Mouse (Mus musculus): ENCODE data around the gene Hbq1b. TPM values are rescaled to one million over a fixed set of nuclear protein-coding genes. Genes with fewer than 3 reads are reported as not detected.
"Not testable (repeated sequence)": the region's sequence is repeated elsewhere in the genome, so short reads cannot be mapped to it uniquely, and the experiment has no call there.

Gene Hbq1b
- polyA plus RNA-seq, 1 experiment, result 1.8 TPM

GRCm38 (mm10) chr11:32299865-32300264, 13.1 kb downstream of the Hbq1b start, which contains the start of gene Hbq1a:
Gene Hbq1a, plus strand, starts transcription at chr11:32300069.
- not testable (repeated sequence) for H3K4me1 ChIP-seq (ENCODE audit: control insufficient read depth, insufficient read depth, low read length); H3K27me3 ChIP-seq (ENCODE audit: control insufficient read depth, insufficient read depth, low read length); H3K27ac ChIP-seq (ENCODE audit: insufficient read depth, low read length)
- peak within 1 kb of the TSS; percentile 52 for H3K4me3 ChIP-seq (replicated peaks; ENCODE audit: insufficient read depth, low read depth, low read length)
- DNase-seq, result peak; percentile 53 to 66
- peak; percentile 58; the same call in 1 of the 2 replicates for TF ChIP-seq CTCF (IDR thresholded peaks at IDR 0.05; ENCODE audit: borderline replicate concordance, insufficient read depth, low read depth, low read length)
- 9% methylated on average over 16 of the region's 16 CpGs for WGBS

- Histone ChIP-seq H3K4me1 (ENCODE audit: control insufficient read depth, insufficient read depth, low read length) (no peaks in the 10 kb centered on the region), H3K27me3 (ENCODE audit: control insufficient read depth, insufficient read depth, low read length) (no peaks in the 10 kb centered on the region), H3K27ac (ENCODE audit: insufficient read depth, low read length) (no peak overlapping the region), H3K4me3 (replicated peaks; ENCODE audit: insufficient read depth, low read depth, low read length) (no peak overlapping the region)
- DNase-seq, result no peak
- TF ChIP-seq POLR2A (IDR thresholded peaks at IDR 0.05; ENCODE audit: borderline replicate concordance, insufficient read depth, low read length), result no peak
- no peak for TF ChIP-seq CTCF (IDR thresholded peaks at IDR 0.05; ENCODE audit: borderline replicate concordance, insufficient read depth, low read depth, low read length)
- 54% methylated on average over 16 of the region's 17 CpGs for WGBS
Measured at GRCm38 (mm10) chr11:32300279-32301267, 13.8 kb downstream of the Hbq1b start.

- no peak for DNase-seq
- H3K27ac ChIP-seq (ENCODE audit: insufficient read depth, low read length), result no peak overlapping the region
- no peaks in the 10 kb centered on the region for H3K4me1 ChIP-seq (ENCODE audit: control insufficient read depth, insufficient read depth, low read length)
- WGBS, result 86% methylated on average over 1 of the region's 1 CpGs
- H3K27me3 ChIP-seq (ENCODE audit: control insufficient read depth, insufficient read depth, low read length), result no peaks in the 10 kb centered on the region
- H3K4me3 ChIP-seq (replicated peaks; ENCODE audit: insufficient read depth, low read depth, low read length), result no peak overlapping the region
- no peak for TF ChIP-seq CTCF (IDR thresholded peaks at IDR 0.05; ENCODE audit: borderline replicate concordance, insufficient read depth, low read depth, low read length)
- TF ChIP-seq POLR2A (IDR thresholded peaks at IDR 0.05; ENCODE audit: borderline replicate concordance, insufficient read depth, low read length), result no peak
Measured at GRCm38 (mm10) chr11:32301506-32301905, 14.7 kb downstream of the Hbq1b start.

GRCm38 (mm10) chr11:32302824-32303419, 16.2 kb downstream of the Hbq1b start:
- Histone ChIP-seq H3K4me3 (replicated peaks; ENCODE audit: insufficient read depth, low read depth, low read length) (no peak overlapping the region), H3K4me1 (ENCODE audit: control insufficient read depth, insufficient read depth, low read length) (no peaks in the 10 kb centered on the region), H3K27ac (ENCODE audit: insufficient read depth, low read length) (no peak overlapping the region), H3K27me3 (ENCODE audit: control insufficient read depth, insufficient read depth, low read length) (no peaks in the 10 kb centered on the region)
- no peak for DNase-seq
- TF ChIP-seq CTCF (IDR thresholded peaks at IDR 0.05; ENCODE audit: borderline replicate concordance, insufficient read depth, low read depth, low read length), result no peak
- no peak for TF ChIP-seq POLR2A (IDR thresholded peaks at IDR 0.05; ENCODE audit: borderline replicate concordance, insufficient read depth, low read length)
- 12% methylated on average over 2 of the region's 2 CpGs for WGBS

- DNase-seq, result no peak
- TF ChIP-seq CTCF (IDR thresholded peaks at IDR 0.05; ENCODE audit: borderline replicate concordance, insufficient read depth, low read depth, low read length) (no peak), POLR2A (IDR thresholded peaks at IDR 0.05; ENCODE audit: borderline replicate concordance, insufficient read depth, low read length) (no peak)
- no peak overlapping the region for H3K27ac ChIP-seq (ENCODE audit: insufficient read depth, low read length)
- 97% methylated on average over 1 of the region's 1 CpGs for WGBS
- H3K4me3 ChIP-seq (replicated peaks; ENCODE audit: insufficient read depth, low read depth, low read length), result no peak overlapping the region
- no peaks in the 10 kb centered on the region for H3K27me3 ChIP-seq (ENCODE audit: control insufficient read depth, insufficient read depth, low read length)
- H3K4me1 ChIP-seq (ENCODE audit: control insufficient read depth, insufficient read depth, low read length), result no peaks in the 10 kb centered on the region
Measured at GRCm38 (mm10) chr11:32303455-32303854, 16.7 kb downstream of the Hbq1b start.

- Histone ChIP-seq H3K4me3 (replicated peaks; ENCODE audit: insufficient read depth, low read depth, low read length) (no peak overlapping the region), H3K4me1 (ENCODE audit: control insufficient read depth, insufficient read depth, low read length) (peaks cover 4% of the 10 kb centered on the region; the same call in 1 of the 2 replicates), H3K27me3 (ENCODE audit: control insufficient read depth, insufficient read depth, low read length) (no peaks in the 10 kb centered on the region), H3K27ac (ENCODE audit: insufficient read depth, low read length) (no peak overlapping the region)
- TF ChIP-seq POLR2A (IDR thresholded peaks at IDR 0.05; ENCODE audit: borderline replicate concordance, insufficient read depth, low read length), result no peak
- TF ChIP-seq CTCF (IDR thresholded peaks at IDR 0.05; ENCODE audit: borderline replicate concordance, insufficient read depth, low read depth, low read length), result no peak
- WGBS, result 92% methylated on average over 1 of the region's 1 CpGs
- DNase-seq, result no peak
Measured at GRCm38 (mm10) chr11:32307006-32307405, 20.2 kb downstream of the Hbq1b start.

GRCm38 (mm10) chr11:32309446-32309845, 22.7 kb downstream of the Hbq1b start:
- H3K27ac ChIP-seq (ENCODE audit: insufficient read depth, low read length), result no peak overlapping the region
- H3K27me3 ChIP-seq (ENCODE audit: control insufficient read depth, insufficient read depth, low read length), result no peaks in the 10 kb centered on the region
- H3K4me3 ChIP-seq (replicated peaks; ENCODE audit: insufficient read depth, low read depth, low read length), result no peak overlapping the region
- no peak for DNase-seq
- WGBS, result 51% methylated on average over 4 of the region's 4 CpGs
- TF ChIP-seq POLR2A (IDR thresholded peaks at IDR 0.05; ENCODE audit: borderline replicate concordance, insufficient read depth, low read length) (no peak), CTCF (IDR thresholded peaks at IDR 0.05; ENCODE audit: borderline replicate concordance, insufficient read depth, low read depth, low read length) (no peak)
- H3K4me1 ChIP-seq (ENCODE audit: control insufficient read depth, insufficient read depth, low read length), result peaks cover 4% of the 10 kb centered on the region; the same call in 1 of the 2 replicates

Measured in cerebellum, adult 2 months (tissue).